Mouse (Mus musculus) ES-E14 (cell line): Measurements from ENCODE around the gene Cngb1. TPM values are rescaled to one million over a fixed set of nuclear protein-coding genes. Genes with fewer than 3 reads are reported as not detected.
A peak's percentile ranks its signal among the peaks of the same experiment; 100 is the strongest.

ENCODE experiments used
- DNase-seq: peaks from one replicate; pipeline ENCODE4 v3.0.0-alpha.2; 2013; ENCODE audit warnings: low read depth, low spot score
- H3K27ac ChIP-seq: 2 replicates; pipeline ENCODE4 v1.5.1; 2012; ENCODE audit warnings: low read depth, mild to moderate bottlenecking, low read length, moderate library complexity, mixed read lengths; ENCODE audit not compliant: poor library complexity, insufficient read depth, severe bottlenecking
- H3K36me3 ChIP-seq: 2 replicates; pipeline ENCODE4 v1.6.1; 2012; ENCODE audit warnings: mild to moderate bottlenecking, low read length, moderate library complexity, mixed read lengths; ENCODE audit not compliant: control insufficient read depth, poor library complexity, insufficient read depth, severe bottlenecking
- H3K4me1 ChIP-seq, 2 experiments: fragments of 150-350 bp in 1 of 2; sonication (generic) in 1 of 2; 2 replicates each; pipeline ENCODE4 v1.6.1; 2012; ENCODE audit warnings: low read length in 2 of 2, mild to moderate bottlenecking in 1 of 2, mixed read lengths in 1 of 2; ENCODE audit not compliant: control insufficient read depth in 2 of 2, insufficient read depth in 2 of 2, poor library complexity in 1 of 2
- H3K4me3 ChIP-seq, 2 experiments: fragments of 150-350 bp in 1 of 2; sonication (generic) in 1 of 2; 2 replicates each; pipeline ENCODE4 v1.5.1; 2012; ENCODE audit warnings: low read length in 2 of 2, low read depth in 1 of 2, mild to moderate bottlenecking in 1 of 2, mixed read lengths in 1 of 2; ENCODE audit not compliant: insufficient read depth in 1 of 2, poor library complexity in 1 of 2, severe bottlenecking in 1 of 2
- H3K9ac ChIP-seq: 2 replicates; pipeline ENCODE4 v1.6.1; 2012; ENCODE audit warnings: low read depth, mild to moderate bottlenecking, low read length, mixed read lengths; ENCODE audit not compliant: poor library complexity, insufficient read depth, severe bottlenecking
- H3K9me3 ChIP-seq: fragments of 150-350 bp; sonication (generic); 2 replicates; pipeline ENCODE4 v1.6.1; 2012; ENCODE audit warnings: low read depth, mild to moderate bottlenecking, low read length; ENCODE audit not compliant: control insufficient read depth, insufficient read depth
- CHD2 ChIP-seq: IDR thresholded peaks from 2 replicates; pipeline ENCODE4 v1.6.1; 2014; ENCODE audit warnings: mild to moderate bottlenecking, low read depth, low read length, inconsistent platforms
- HCFC1 ChIP-seq: IDR thresholded peaks from 2 replicates; pipeline ENCODE4 v1.6.1; 2012; ENCODE audit warnings: low read length, inconsistent platforms, borderline replicate concordance; ENCODE audit not compliant: insufficient read depth
- MAFK ChIP-seq: IDR thresholded peaks from 2 replicates; pipeline ENCODE4 v1.6.1; 2014; ENCODE audit warnings: mild to moderate bottlenecking, low read depth, low read length, inconsistent platforms; ENCODE audit not compliant: insufficient read depth
- ZC3H11A ChIP-seq: IDR thresholded peaks from 2 replicates; pipeline ENCODE4 v1.6.1; 2012; ENCODE audit warnings: low read depth, mild to moderate bottlenecking, inconsistent platforms, low read length, borderline replicate concordance
- ZNF384 ChIP-seq: IDR thresholded peaks from 2 replicates; pipeline ENCODE4 v1.6.1; 2012; ENCODE audit warnings: low read depth, low read length, inconsistent platforms
- in situ Hi-C, 2 experiments: fragments of 600-800 bp; cut with MboI; formaldehyde crosslinking; loops; one replicate each; pipeline ENCODE4 v1.15.1; 2025; ENCODE audit warnings: low sequenced_read_pairs in 2 of 2, inconsistent platforms in 1 of 2; ENCODE audit not compliant: unreplicated experiment in 2 of 2
- total RNA-seq: library from RNA; depleted of rRNA; stranded (reverse); fragments of 300-350 nt; gene quantifications from 2 replicates; pipeline ENCODE4 v1.2.3, GENCODE M21; 2012

Cngb1 gene
- total RNA-seq, 1 experiment: 1.5 TPM

GRCm38 (mm10) chr8:95341721-95342120 lies 35.3 kb upstream of the Cngb1 start:
- H3K4me3 ChIP-seq: no peak overlapping the region
- no peak for DNase-seq
- in situ Hi-C loops: no loop called here
- no peak overlapping the region for H3K9ac ChIP-seq
- H3K4me1 ChIP-seq: no peaks in the 10 kb centered on the region
- H3K27ac ChIP-seq: no peak overlapping the region
- H3K9me3 ChIP-seq: no peaks in the 10 kb centered on the region
- TF ChIP-seq ZNF384 (no peak), HCFC1 (no peak), ZC3H11A (no peak), CHD2 (no peak), MAFK (no peak)
- H3K36me3 ChIP-seq: peaks cover 4% of the 10 kb centered on the region; the same call in 1 of the 2 replicates

- H3K9me3 ChIP-seq: no peaks in the 10 kb centered on the region
- H3K4me3 ChIP-seq: no peak overlapping the region
- H3K27ac ChIP-seq: no peak overlapping the region
- in situ Hi-C loops: no loop called here
- peaks cover 3 to 5% of the 10 kb centered on the region in 2 experiments; a peak in 1 of 4 replicates for H3K4me1 ChIP-seq
- no peaks in the 10 kb centered on the region; the same call in 1 of the 2 replicates for H3K36me3 ChIP-seq
- no peak overlapping the region for H3K9ac ChIP-seq
- DNase-seq: no peak
- TF ChIP-seq ZNF384 (no peak), CHD2 (no peak), ZC3H11A (no peak), MAFK (no peak), HCFC1 (no peak)
Observed at GRCm38 (mm10) chr8:95336363-95336762, 30.0 kb upstream of the Cngb1 start.

GRCm38 (mm10) chr8:95335706-95336105 lies 29.3 kb upstream of the Cngb1 start:
- H3K36me3 ChIP-seq: no peaks in the 10 kb centered on the region; the same call in 1 of the 2 replicates
- in situ Hi-C loops: no loop called here

DNA sequence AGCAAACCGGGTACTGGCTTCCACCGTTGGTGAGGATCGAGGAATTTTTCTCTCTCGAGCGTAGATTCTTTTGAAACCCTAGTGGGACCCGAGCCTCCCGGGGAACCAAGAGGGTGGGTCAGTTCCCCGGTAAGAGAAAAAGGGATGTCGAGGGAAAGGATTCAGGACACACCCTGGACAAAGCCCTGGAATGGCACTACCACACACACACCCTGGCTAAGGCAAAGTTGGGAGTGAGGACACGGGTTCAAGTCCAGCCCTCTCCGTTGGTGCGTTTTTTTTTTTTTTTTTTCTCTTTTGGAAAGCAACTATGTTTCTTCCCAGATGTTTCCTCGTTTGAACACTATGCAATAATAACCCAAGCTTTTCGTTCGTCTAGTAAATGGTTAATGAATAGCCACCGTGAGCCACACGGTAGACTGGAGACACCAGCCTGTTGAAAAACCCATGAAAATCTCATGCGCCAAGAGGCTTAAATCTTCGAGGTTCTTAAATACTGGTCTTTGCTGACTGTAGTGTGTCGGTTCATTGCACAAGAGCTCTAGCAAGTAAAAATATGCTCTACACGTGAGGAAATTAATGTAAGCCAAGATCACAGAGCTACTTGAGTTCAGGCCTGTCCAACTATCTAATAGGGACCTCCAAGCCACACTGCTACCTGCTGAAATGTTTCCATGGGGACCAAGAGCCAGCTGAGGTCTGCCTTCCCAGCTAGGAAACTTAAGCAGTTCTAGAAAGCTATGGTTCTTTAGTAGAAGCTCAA lies 26.2 kb upstream of the Cngb1 start:
- in situ Hi-C loops: no loop called here
- peak overlapping the region; percentile 82 to 96 for H3K4me3 ChIP-seq
- H3K9ac ChIP-seq: peak overlapping the region; percentile 82
- peaks cover 7% of the 10 kb centered on the region; the same call in 1 of the 2 replicates for H3K36me3 ChIP-seq
- no peak for DNase-seq
- H3K27ac ChIP-seq: no peak overlapping the region; the same call in 1 of the 2 replicates
- peaks cover 3 to 14% of the 10 kb centered on the region in 2 experiments; a peak in 2 of 4 replicates for H3K4me1 ChIP-seq
- TF ChIP-seq ZNF384: peak; percentile 52
- TF ChIP-seq CHD2: no peak
- H3K9me3 ChIP-seq: no peaks in the 10 kb centered on the region

More at GRCm38 (mm10) chr8:95335706-95336105, 29.3 kb upstream of the Cngb1 start:
- no peak overlapping the region for H3K9ac ChIP-seq
- DNase-seq: no peak
- H3K4me3 ChIP-seq: no peak overlapping the region
- no peak overlapping the region for H3K27ac ChIP-seq
- TF ChIP-seq ZC3H11A: no peak
- TF ChIP-seq HCFC1: no peak
- TF ChIP-seq CHD2: no peak
- TF ChIP-seq ZNF384: no peak
- no peak for TF ChIP-seq MAFK
- no peaks in the 10 kb centered on the region for H3K9me3 ChIP-seq
- H3K4me1 ChIP-seq: peaks cover 3 to 8% of the 10 kb centered on the region in 2 experiments; a peak in 2 of 4 replicates
